Mouse (Mus musculus) limb, embryonic 15.5 days (tissue): ENCODE results near the gene Jph4. TPM values are rescaled to one million over a fixed set of nuclear protein-coding genes. Genes with fewer than 3 reads are reported as not detected.

ENCODE experiments used
- ATAC-seq: fragments of 200-750 bp; cut with Nextera tagmentation; 2 replicates; pipeline ENCODE4 v1.8.0; 2017; ENCODE audit warnings: low read depth, moderate TSS enrichment; ENCODE audit not compliant: insufficient number of reproducible peaks, low FRiP score, low TSS enrichment
- H3K27ac ChIP-seq: fragments of 300-500 bp; sonication (generic); 2 replicates; pipeline ENCODE4 v1.5.1; 2015; ENCODE audit warnings: moderate library complexity, mild to moderate bottlenecking, inconsistent platforms
- H3K27me3 ChIP-seq: fragments of 300-500 bp; sonication (generic); 2 replicates; pipeline ENCODE4 v1.6.1; 2015; ENCODE audit warnings: inconsistent platforms
- H3K36me3 ChIP-seq: fragments of 300-500 bp; sonication (generic); 2 replicates; pipeline ENCODE4 v1.6.1; 2015; ENCODE audit warnings: inconsistent platforms
- H3K4me1 ChIP-seq: fragments of 300-500 bp; sonication (generic); 2 replicates; pipeline ENCODE4 v1.6.1; 2015; ENCODE audit warnings: inconsistent platforms
- H3K4me2 ChIP-seq: fragments of 300-500 bp; sonication (generic); 2 replicates; pipeline ENCODE4 v1.6.1; 2015; ENCODE audit warnings: mild to moderate bottlenecking, inconsistent platforms
- H3K4me3 ChIP-seq: fragments of 300-500 bp; sonication (generic); 2 replicates; pipeline ENCODE4 v1.5.1; 2015; ENCODE audit warnings: mild to moderate bottlenecking, inconsistent platforms
- H3K9ac ChIP-seq: fragments of 300-500 bp; sonication (generic); 2 replicates; pipeline ENCODE4 v1.6.1; 2015; ENCODE audit warnings: inconsistent platforms
- H3K9me3 ChIP-seq: fragments of 300-500 bp; sonication (generic); 2 replicates; pipeline ENCODE4 v1.6.1; 2016; ENCODE audit warnings: inconsistent platforms
- WGBS: fragments of 180-500 bp; shearing (Covaris S2); methylation state at CpG from one replicate; pipeline ENCODE4 v1.1.7; 2015; 5-methylcytosine and 5-hydroxymethylcytosine counted together
- polyA plus RNA-seq: library from polyadenylated mRNA; unstranded; fragments of >200 nt; fragmentation: Nextera tagmentation; extraction: Ambion mirVana; gene quantifications from 2 replicates; pipeline ENCODE4 v1.2.1, GENCODE M21; 2015

Gene Jph4
- polyA plus RNA-seq, 1 experiment from 2014 or later = 2.1 TPM

DNA sequence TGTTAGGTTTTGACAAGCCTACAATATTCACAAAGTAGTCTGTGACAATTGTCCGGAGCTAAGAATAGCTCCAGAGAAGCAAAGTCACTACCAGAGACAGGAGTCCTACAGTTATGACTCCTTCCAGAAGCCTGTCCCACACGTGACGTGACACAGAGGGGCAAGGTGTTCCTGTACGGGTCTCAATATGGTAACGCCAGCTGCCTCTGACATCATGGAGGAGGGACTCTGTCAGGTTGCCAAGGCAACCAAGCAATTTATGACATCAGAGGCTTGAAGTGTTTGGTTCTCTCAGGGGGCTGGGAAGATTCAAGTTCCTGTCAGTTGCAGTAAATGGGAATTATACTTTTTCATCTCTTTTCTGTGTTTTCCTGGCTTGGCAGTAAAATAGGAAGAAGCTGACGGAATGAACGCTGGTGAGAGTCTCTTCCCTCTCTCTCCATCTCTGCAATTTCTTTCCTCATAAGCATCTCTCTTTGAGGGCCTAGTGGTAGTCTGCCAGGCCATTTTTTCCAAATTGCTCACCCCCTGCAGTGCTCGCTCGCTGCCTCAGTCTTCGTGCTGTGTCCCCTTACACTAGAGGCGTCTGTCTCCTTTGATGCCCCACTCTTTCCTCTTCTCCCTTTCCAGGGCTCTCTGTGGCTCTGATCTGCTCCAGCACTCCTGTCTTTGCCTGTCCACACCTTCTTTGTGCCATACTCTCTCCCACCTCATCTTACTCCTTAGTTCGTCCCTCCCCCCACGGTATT is 27.4 kb downstream of the Jph4 start:
- WGBS = 50% methylated on average over 13 of the region's 13 CpGs
- Histone ChIP-seq H3K9me3 (no peaks in the 10 kb centered on the region), H3K9ac (no peak overlapping the region), H3K4me2 (no peak overlapping the region), H3K27ac (no peak overlapping the region), H3K4me1 (peaks cover 17% of the 10 kb centered on the region), H3K36me3 (no peaks in the 10 kb centered on the region), H3K27me3 (no peaks in the 10 kb centered on the region), H3K4me3 (no peak overlapping the region)
- ATAC-seq = no peak

DNA sequence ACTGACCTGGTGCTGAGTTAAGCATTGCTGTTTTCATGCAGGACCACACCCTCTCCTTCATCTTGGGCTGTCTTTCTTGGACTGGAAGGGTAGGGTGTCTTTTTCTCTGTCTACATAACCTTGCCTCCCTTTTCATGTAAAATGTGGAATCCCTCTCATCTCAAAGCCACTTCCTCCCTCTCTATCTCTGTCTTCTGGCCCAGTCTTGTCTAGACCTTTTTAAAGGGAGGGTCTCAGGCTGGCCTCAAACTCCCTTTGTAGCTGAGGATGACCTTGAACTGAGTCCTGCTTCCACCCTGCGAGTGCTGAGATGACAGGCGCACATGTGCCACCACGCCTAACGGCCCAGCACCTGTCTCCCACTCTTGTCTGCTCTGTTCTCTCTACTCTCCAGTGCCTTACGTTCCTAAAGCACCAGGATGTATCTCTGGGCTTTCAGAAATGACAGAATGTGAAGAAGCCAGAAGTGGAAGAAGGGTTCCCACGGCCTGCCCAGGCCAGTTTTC is 30.7 kb downstream of the Jph4 start:
- H3K9me3 ChIP-seq = no peaks in the 10 kb centered on the region
- no peak for ATAC-seq
- no peak overlapping the region for H3K27ac ChIP-seq
- H3K36me3 ChIP-seq = no peaks in the 10 kb centered on the region
- H3K9ac ChIP-seq = no peak overlapping the region
- H3K4me1 ChIP-seq = peaks cover 10% of the 10 kb centered on the region
- no peak overlapping the region for H3K4me2 ChIP-seq
- no peaks in the 10 kb centered on the region for H3K27me3 ChIP-seq
- H3K4me3 ChIP-seq = no peak overlapping the region
- WGBS = 82% methylated on average over 6 of the region's 6 CpGs

DNA sequence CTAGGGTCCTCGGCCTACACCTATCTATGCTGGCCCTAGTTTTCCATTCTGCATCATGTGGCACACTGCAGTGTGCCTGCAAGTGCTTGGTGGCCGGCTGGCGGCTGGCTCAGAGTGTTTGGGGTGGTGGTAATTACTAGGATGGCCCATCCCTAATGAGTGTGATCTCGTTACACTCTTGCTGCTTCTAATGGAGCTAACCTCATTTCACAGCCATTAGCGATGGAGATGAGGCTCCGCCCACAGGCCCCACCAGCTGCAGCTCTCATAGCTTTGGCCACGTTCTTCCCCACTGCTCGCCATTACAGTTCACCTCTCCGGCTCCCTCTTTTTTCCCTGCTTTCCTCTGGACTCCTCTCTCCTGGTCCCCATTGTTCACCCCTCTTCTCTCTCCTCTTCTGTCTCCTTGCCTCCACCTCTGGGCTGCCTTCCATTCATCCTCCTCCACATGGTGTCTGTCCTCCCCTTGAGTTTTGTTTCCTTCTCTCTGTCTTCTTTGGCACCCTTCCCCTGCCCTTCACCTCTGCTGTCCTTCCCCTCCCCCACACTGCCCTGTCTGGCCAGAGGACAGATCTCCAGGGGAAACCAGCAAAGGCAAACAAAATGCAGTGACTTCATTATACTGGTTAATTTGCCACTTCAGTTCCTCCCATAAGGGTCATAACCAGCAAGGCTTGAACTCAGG is 31.3 kb downstream of the Jph4 start:
- WGBS = 44% methylated on average over 9 of the region's 9 CpGs
- H3K4me3 ChIP-seq = no peak overlapping the region
- H3K27me3 ChIP-seq = no peaks in the 10 kb centered on the region
- no peak for ATAC-seq
- H3K4me1 ChIP-seq = peaks cover 6% of the 10 kb centered on the region
- no peak overlapping the region for H3K9ac ChIP-seq
- H3K36me3 ChIP-seq = no peaks in the 10 kb centered on the region
- no peak overlapping the region for H3K27ac ChIP-seq
- no peaks in the 10 kb centered on the region for H3K9me3 ChIP-seq
- no peak overlapping the region for H3K4me2 ChIP-seq

DNA sequence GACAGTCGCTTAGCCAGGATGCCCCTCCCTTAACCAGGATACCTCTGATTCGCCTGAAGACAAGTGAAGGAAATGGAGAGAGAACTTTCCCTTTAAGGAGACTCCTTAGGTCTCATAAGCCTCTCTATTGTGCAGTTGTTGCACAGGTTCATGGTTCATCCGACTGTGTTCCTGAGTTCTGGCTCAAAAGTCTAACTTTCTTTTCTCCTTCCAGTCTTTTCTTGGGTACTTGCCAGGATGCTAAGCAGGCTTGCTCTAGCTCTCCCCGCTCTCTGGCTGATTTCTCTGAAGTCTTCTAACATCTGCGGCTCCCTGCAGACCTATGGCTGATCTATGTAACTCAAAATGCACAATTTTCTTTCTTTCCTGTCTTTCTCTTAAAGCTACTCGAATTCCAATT is 33.3 kb downstream of the Jph4 start:
- no peak overlapping the region for H3K4me2 ChIP-seq
- H3K36me3 ChIP-seq = no peaks in the 10 kb centered on the region
- H3K27ac ChIP-seq = no peak overlapping the region
- no peak overlapping the region for H3K9ac ChIP-seq
- no peak for ATAC-seq
- H3K9me3 ChIP-seq = no peaks in the 10 kb centered on the region
- 61% methylated on average over 6 of the region's 6 CpGs for WGBS
- no peaks in the 10 kb centered on the region for H3K27me3 ChIP-seq
- peaks cover 13% of the 10 kb centered on the region for H3K4me1 ChIP-seq
- no peak overlapping the region for H3K4me3 ChIP-seq

- no peaks in the 10 kb centered on the region for H3K27me3 ChIP-seq
- H3K9ac ChIP-seq = no peak overlapping the region
- H3K9me3 ChIP-seq = no peaks in the 10 kb centered on the region
- H3K4me2 ChIP-seq = no peak overlapping the region
- ATAC-seq = no peak
- no peaks in the 10 kb centered on the region for H3K36me3 ChIP-seq
- no peak overlapping the region for H3K27ac ChIP-seq
- 29% methylated on average over 5 of the region's 5 CpGs for WGBS
- H3K4me1 ChIP-seq = peaks cover 27% of the 10 kb centered on the region
- H3K4me3 ChIP-seq = no peak overlapping the region
These were observed 35.6 kb downstream of the Jph4 start for GRCm38 (mm10) chr14:55081105-55081504.

DNA sequence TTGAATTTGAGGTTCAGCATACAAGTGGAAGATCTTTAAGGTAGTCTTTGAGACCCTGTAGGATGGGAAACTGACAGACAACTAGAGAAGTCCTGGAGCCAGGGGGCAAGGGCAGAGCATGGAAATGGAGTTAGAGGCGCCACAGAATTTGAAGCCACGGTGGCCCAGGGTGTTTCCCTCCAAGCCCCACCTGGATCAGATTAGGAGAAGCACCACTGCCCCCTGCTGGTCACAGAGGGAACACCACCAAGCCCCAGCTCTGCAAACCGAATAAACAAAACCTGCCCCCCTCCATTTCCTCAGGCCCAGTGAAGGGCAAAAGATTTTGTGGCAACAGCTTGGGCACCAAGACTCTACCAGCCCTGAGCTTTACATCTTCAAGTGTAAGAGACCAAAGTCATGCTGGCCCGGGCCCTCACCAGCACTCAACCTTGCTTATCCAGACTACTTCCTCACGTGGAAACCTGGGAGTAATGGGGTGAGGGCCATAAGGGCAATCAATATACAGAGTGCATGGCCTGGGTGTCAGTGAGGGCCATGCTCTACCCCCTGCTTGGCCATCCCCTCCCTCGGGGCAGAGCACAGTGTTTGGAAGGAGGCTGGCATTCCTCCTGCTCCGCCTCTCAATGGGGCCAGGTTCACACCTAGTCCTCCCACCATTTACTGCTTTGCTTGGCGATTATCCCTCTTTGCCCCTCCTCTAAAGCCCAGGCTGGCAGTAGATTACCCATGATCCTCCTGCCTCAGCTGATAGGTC is 37.3 kb downstream of the Jph4 start:
- H3K9ac ChIP-seq = no peak overlapping the region

GRCm38 (mm10) chr14:55078366-55078989 is 38.3 kb downstream of the Jph4 start:
- H3K4me1 ChIP-seq = peaks cover 31% of the 10 kb centered on the region
- WGBS = 13% methylated on average over 23 of the region's 23 CpGs
- peaks cover 6% of the 10 kb centered on the region; the same call in 1 of the 2 replicates for H3K36me3 ChIP-seq
- H3K9me3 ChIP-seq = no peaks in the 10 kb centered on the region
- 0 out of 2 replicates have a peak overlapping the region, but pooled peaks have one; percentile 21 for H3K9ac ChIP-seq
- ATAC-seq = no peak
- H3K27me3 ChIP-seq = no peaks in the 10 kb centered on the region
- H3K27ac ChIP-seq = no peak overlapping the region
- peak overlapping the region; percentile 35 for H3K4me2 ChIP-seq
- peak overlapping the region; percentile 11 for H3K4me3 ChIP-seq

More for the DNA sequence above, 37.3 kb downstream of the Jph4 start:
- H3K27ac ChIP-seq = no peak overlapping the region
- H3K36me3 ChIP-seq = no peaks in the 10 kb centered on the region; the same call in 1 of the 2 replicates
- H3K27me3 ChIP-seq = no peaks in the 10 kb centered on the region
- H3K4me3 ChIP-seq = no peak overlapping the region
- 20% methylated on average over 8 of the region's 8 CpGs for WGBS
- H3K9me3 ChIP-seq = no peaks in the 10 kb centered on the region
- ATAC-seq = peak; percentile 25; the same call in 1 of the 2 replicates
- 0 out of 2 replicates have a peak overlapping the region, but pooled peaks have one; percentile 35 for H3K4me2 ChIP-seq
- peaks cover 31% of the 10 kb centered on the region for H3K4me1 ChIP-seq

GRCm38 (mm10) chr14:55077481-55078365 is 39.0 kb downstream of the Jph4 start:
- Histone ChIP-seq H3K27me3 (no peaks in the 10 kb centered on the region), H3K9ac (no peak overlapping the region), H3K36me3 (peaks cover 12% of the 10 kb centered on the region; the same call in 1 of the 2 replicates), H3K4me1 (peaks cover 31% of the 10 kb centered on the region), H3K9me3 (no peaks in the 10 kb centered on the region), H3K27ac (no peak overlapping the region), H3K4me2 (peak overlapping the region; percentile 35; the same call in 1 of the 2 replicates), H3K4me3 (no peak overlapping the region)
- no peak for ATAC-seq
- 36% methylated on average over 15 of the region's 15 CpGs for WGBS

DNA sequence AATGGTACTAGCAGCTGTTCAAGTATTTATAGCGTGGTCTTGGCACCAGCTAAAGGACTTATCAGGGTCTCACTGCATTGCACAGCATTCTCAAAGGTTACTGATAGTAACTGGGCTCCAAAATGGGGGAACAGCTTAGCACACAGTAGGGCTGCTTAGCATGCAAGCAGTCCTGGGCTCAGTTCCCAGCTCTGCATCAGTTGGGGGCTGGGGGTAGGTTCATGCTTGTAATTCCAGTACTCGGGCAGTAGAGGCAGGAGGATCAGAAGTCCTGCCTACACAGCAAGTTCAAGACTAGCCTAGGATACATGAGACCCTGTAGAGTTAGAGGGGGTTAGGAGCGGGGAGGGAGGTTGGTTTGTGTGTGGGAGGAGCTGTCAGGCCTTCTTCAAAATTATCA is 39.8 kb downstream of the Jph4 start:
- peaks cover 36% of the 10 kb centered on the region for H3K4me1 ChIP-seq
- no peak overlapping the region for H3K4me2 ChIP-seq
- 68% methylated on average over 3 of the region's 3 CpGs for WGBS
- H3K4me3 ChIP-seq = no peak overlapping the region
- H3K9me3 ChIP-seq = no peaks in the 10 kb centered on the region
- ATAC-seq = no peak
- peaks cover 12% of the 10 kb centered on the region; the same call in 1 of the 2 replicates for H3K36me3 ChIP-seq
- H3K27me3 ChIP-seq = 0 out of 2 replicates have a peak, but pooled peaks cover 3% of the 10 kb centered on the region
- H3K27ac ChIP-seq = no peak overlapping the region
- H3K9ac ChIP-seq = no peak overlapping the region

GRCm38 (mm10) chr14:55076224-55076623 is 40.5 kb downstream of the Jph4 start:
- H3K4me2 ChIP-seq = no peak overlapping the region
- no peak overlapping the region for H3K4me3 ChIP-seq
- no peak overlapping the region for H3K9ac ChIP-seq
- H3K27me3 ChIP-seq = 0 out of 2 replicates have a peak, but pooled peaks cover 4% of the 10 kb centered on the region
- ATAC-seq = no peak
- peaks cover 44% of the 10 kb centered on the region for H3K4me1 ChIP-seq
- no peaks in the 10 kb centered on the region for H3K9me3 ChIP-seq
- 28% methylated on average over 6 of the region's 6 CpGs for WGBS
- H3K36me3 ChIP-seq = peaks cover 12% of the 10 kb centered on the region; the same call in 1 of the 2 replicates
- 0 out of 2 replicates have a peak overlapping the region, but pooled peaks have one; percentile 55 for H3K27ac ChIP-seq
